Mouse (Mus musculus): Measurements from ENCODE around the gene Adgrg1. TPM values are rescaled to one million over a fixed set of nuclear protein-coding genes. Genes with fewer than 3 reads are reported as not detected.

Adgrg1 gene
- polyA plus RNA-seq, 1 experiment from 2014 or later, result 66.2 TPM

DNA sequence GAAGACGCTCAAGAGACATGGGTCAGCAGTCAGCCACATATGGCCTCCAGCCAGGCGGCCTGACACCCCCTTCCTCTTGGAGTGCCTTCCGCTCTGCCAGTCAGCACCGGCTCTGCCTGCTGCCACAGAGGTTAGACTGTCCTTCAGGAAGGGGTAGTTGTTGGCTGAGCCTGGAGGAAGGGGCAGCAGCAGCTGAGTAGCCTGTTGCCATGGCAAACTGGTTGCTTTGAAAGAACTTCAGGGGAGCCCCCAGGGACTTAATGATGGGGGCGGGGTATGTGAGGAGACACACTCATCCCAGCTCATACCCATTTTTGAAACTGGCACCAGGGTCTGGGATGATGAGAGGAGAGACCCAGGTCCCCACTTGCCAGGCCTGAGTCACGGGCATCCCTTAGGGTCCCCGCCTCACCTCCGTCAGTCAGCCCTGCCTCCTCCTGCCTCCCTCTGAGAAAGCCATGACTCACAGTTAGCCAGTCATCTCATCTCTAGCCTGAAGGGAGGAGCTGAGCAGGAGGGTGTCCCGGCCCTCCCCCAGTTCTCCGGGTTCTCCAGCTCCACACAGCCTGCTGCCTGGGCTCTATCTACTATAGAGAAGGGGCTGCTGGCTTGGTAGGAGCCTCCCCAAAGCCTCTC is 9.4 kb downstream of the Adgrg1 start:
- peak overlapping the region; percentile 51 for H3K9ac ChIP-seq (replicated peaks; ENCODE audit: low read length)
- peak overlapping the region; percentile 9 for H3K4me3 ChIP-seq (ENCODE audit: low read length)
- H3K27me3 ChIP-seq (ENCODE audit: insufficient read depth, low read length), result no peaks in the 10 kb centered on the region
- WGBS, result 12% methylated on average over 10 of the region's 10 CpGs
- peak overlapping the region; percentile 35 for H3K4me2 ChIP-seq (replicated peaks; ENCODE audit: low read depth, low read length)
- H3K27ac ChIP-seq (ENCODE audit: low read length), result peak overlapping the region; percentile 83
- H3K36me3 ChIP-seq (ENCODE audit: insufficient read depth, low read length), result no peaks in the 10 kb centered on the region
- peak; percentile 63 for ATAC-seq (ENCODE audit: low FRiP score, low TSS enrichment)
- H3K9me3 ChIP-seq (ENCODE audit: low read length), result no peaks in the 10 kb centered on the region
- H3K4me1 ChIP-seq (ENCODE audit: insufficient read depth, low read length), result peaks cover 55% of the 10 kb centered on the region

DNA sequence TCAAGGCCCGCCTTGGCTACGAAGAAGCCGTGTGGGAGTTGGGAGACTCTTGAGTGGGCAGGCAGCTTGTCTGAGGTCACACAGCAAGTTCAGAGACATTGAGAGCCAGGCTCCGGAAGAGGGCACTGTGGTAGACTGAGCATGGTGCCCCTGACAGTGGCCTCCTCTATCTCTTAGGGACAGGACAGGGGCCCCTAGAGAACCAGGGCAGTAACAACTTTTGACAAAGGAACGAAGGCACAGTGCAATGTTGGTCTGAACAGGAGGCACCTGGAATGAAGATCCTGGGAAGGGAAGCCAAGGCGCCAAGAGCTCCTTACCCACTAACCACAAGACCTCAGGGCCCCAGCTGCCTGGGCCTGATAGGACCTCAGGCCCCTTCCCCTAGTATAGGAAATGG is 10.5 kb downstream of the Adgrg1 start:
- Histone ChIP-seq H3K4me2 (replicated peaks; ENCODE audit: low read depth, low read length) (peak overlapping the region; percentile 35; the same call in 1 of the 2 replicates), H3K9ac (replicated peaks; ENCODE audit: low read length) (peak overlapping the region; percentile 51; the same call in 1 of the 2 replicates), H3K4me3 (ENCODE audit: low read length) (no peak overlapping the region), H3K4me1 (ENCODE audit: insufficient read depth, low read length) (peaks cover 57% of the 10 kb centered on the region), H3K27me3 (ENCODE audit: insufficient read depth, low read length) (no peaks in the 10 kb centered on the region), H3K36me3 (ENCODE audit: insufficient read depth, low read length) (no peaks in the 10 kb centered on the region), H3K27ac (ENCODE audit: low read length) (no peak overlapping the region), H3K9me3 (ENCODE audit: low read length) (no peaks in the 10 kb centered on the region)
- 64% methylated on average over 6 of the region's 6 CpGs for WGBS
- no peak for ATAC-seq (ENCODE audit: low FRiP score, low TSS enrichment)

GRCm38 (mm10) chr8:94986676-94987075 is 12.1 kb downstream of the Adgrg1 start:
- Histone ChIP-seq H3K4me2 (replicated peaks; ENCODE audit: low read depth, low read length) (no peak overlapping the region), H3K9me3 (ENCODE audit: low read length) (no peaks in the 10 kb centered on the region), H3K36me3 (ENCODE audit: insufficient read depth, low read length) (no peaks in the 10 kb centered on the region), H3K9ac (replicated peaks; ENCODE audit: low read length) (no peak overlapping the region), H3K4me3 (ENCODE audit: low read length) (no peak overlapping the region), H3K4me1 (ENCODE audit: insufficient read depth, low read length) (peaks cover 55% of the 10 kb centered on the region), H3K27me3 (ENCODE audit: insufficient read depth, low read length) (no peaks in the 10 kb centered on the region), H3K27ac (ENCODE audit: low read length) (no peak overlapping the region)
- ATAC-seq (ENCODE audit: low FRiP score, low TSS enrichment), result no peak
- WGBS, result 54% methylated on average over 5 of the region's 5 CpGs

GRCm38 (mm10) chr8:94987553-94987952 is 13.0 kb downstream of the Adgrg1 start:
- Histone ChIP-seq H3K27ac (ENCODE audit: low read length) (no peak overlapping the region), H3K27me3 (ENCODE audit: insufficient read depth, low read length) (no peaks in the 10 kb centered on the region), H3K4me3 (ENCODE audit: low read length) (no peak overlapping the region), H3K4me2 (replicated peaks; ENCODE audit: low read depth, low read length) (no peak overlapping the region), H3K9ac (replicated peaks; ENCODE audit: low read length) (no peak overlapping the region), H3K9me3 (ENCODE audit: low read length) (no peaks in the 10 kb centered on the region), H3K4me1 (ENCODE audit: insufficient read depth, low read length) (peaks cover 56% of the 10 kb centered on the region), H3K36me3 (ENCODE audit: insufficient read depth, low read length) (no peaks in the 10 kb centered on the region)
- ATAC-seq (ENCODE audit: low FRiP score, low TSS enrichment), result no peak
- WGBS, result 76% methylated on average over 7 of the region's 7 CpGs

DNA sequence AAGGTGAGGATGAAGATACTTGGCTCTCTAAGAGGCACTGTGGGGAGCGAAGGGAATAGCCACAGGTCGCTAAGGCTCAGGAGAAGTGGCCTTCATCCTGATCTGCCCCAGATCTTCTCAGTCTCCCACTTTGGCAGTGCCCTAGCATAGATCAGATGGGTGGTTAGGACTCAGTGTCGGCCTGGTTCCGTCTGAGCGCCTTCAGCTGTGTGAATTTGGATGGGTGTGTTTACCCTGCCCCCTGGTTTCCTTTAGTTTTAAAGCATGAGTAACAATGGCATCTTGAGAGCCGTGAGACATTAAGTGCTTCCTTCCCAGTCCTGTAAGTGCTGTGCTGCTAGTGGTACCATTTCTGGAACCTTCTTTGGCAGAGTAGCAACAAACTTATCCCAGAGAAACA is 14.1 kb downstream of the Adgrg1 start:
- ATAC-seq (ENCODE audit: low FRiP score, low TSS enrichment), result no peak
- Histone ChIP-seq H3K4me2 (replicated peaks; ENCODE audit: low read depth, low read length) (no peak overlapping the region), H3K9me3 (ENCODE audit: low read length) (no peaks in the 10 kb centered on the region), H3K27me3 (ENCODE audit: insufficient read depth, low read length) (no peaks in the 10 kb centered on the region), H3K27ac (ENCODE audit: low read length) (no peak overlapping the region), H3K4me1 (ENCODE audit: insufficient read depth, low read length) (peaks cover 55% of the 10 kb centered on the region), H3K36me3 (ENCODE audit: insufficient read depth, low read length) (no peaks in the 10 kb centered on the region), H3K9ac (replicated peaks; ENCODE audit: low read length) (no peak overlapping the region), H3K4me3 (ENCODE audit: low read length) (no peak overlapping the region)
- 59% methylated on average over 6 of the region's 6 CpGs for whole genome bisulfite sequencing

DNA sequence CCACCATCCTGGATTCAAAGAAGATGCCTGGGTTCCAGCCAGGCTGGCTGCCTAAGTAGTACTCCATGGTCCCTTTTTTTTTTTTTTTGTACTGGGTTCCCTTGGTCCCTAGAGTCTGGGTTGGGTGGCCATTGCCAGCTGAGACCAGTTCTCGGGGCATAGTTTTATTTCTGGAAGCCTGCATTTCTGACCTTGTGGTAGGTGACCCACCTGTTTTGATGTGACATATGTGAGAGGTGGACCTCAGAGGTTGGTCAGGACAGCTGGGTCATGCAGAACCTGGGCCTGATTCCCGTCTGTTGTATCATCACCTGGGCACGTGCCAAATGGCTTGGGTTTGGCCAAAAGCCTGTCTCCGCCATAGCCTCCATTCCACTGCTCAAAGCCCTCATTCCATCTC is 15.2 kb downstream of the Adgrg1 start:
- H3K36me3 ChIP-seq (ENCODE audit: insufficient read depth, low read length), result no peaks in the 10 kb centered on the region
- no peaks in the 10 kb centered on the region for H3K27me3 ChIP-seq (ENCODE audit: insufficient read depth, low read length)
- no peak overlapping the region for H3K4me3 ChIP-seq (ENCODE audit: low read length)
- no peak overlapping the region for H3K27ac ChIP-seq (ENCODE audit: low read length)
- H3K9ac ChIP-seq (replicated peaks; ENCODE audit: low read length), result no peak overlapping the region
- H3K9me3 ChIP-seq (ENCODE audit: low read length), result no peaks in the 10 kb centered on the region
- H3K4me1 ChIP-seq (ENCODE audit: insufficient read depth, low read length), result peaks cover 55% of the 10 kb centered on the region
- WGBS, result 85% methylated on average over 4 of the region's 4 CpGs
- no peak overlapping the region for H3K4me2 ChIP-seq (replicated peaks; ENCODE audit: low read depth, low read length)
- no peak for ATAC-seq (ENCODE audit: low FRiP score, low TSS enrichment)

- no peak overlapping the region for H3K4me2 ChIP-seq (replicated peaks; ENCODE audit: low read depth, low read length)
- 71% methylated on average over 11 of the region's 11 CpGs for WGBS
- H3K9ac ChIP-seq (replicated peaks; ENCODE audit: low read length), result no peak overlapping the region
- no peaks in the 10 kb centered on the region for H3K9me3 ChIP-seq (ENCODE audit: low read length)
- no peak overlapping the region for H3K27ac ChIP-seq (ENCODE audit: low read length)
- H3K27me3 ChIP-seq (ENCODE audit: insufficient read depth, low read length), result no peaks in the 10 kb centered on the region
- no peak overlapping the region for H3K4me3 ChIP-seq (ENCODE audit: low read length)
- peaks cover 55% of the 10 kb centered on the region for H3K4me1 ChIP-seq (ENCODE audit: insufficient read depth, low read length)
- ATAC-seq (ENCODE audit: low FRiP score, low TSS enrichment), result no peak
- no peaks in the 10 kb centered on the region for H3K36me3 ChIP-seq (ENCODE audit: insufficient read depth, low read length)
Measured at GRCm38 (mm10) chr8:94990598-94991453, 16.3 kb downstream of the Adgrg1 start.

GRCm38 (mm10) chr8:94991454-94991994 is 17.0 kb downstream of the Adgrg1 start:
- no peaks in the 10 kb centered on the region for H3K27me3 ChIP-seq (ENCODE audit: insufficient read depth, low read length)
- WGBS, result 79% methylated on average over 9 of the region's 9 CpGs

DNA sequence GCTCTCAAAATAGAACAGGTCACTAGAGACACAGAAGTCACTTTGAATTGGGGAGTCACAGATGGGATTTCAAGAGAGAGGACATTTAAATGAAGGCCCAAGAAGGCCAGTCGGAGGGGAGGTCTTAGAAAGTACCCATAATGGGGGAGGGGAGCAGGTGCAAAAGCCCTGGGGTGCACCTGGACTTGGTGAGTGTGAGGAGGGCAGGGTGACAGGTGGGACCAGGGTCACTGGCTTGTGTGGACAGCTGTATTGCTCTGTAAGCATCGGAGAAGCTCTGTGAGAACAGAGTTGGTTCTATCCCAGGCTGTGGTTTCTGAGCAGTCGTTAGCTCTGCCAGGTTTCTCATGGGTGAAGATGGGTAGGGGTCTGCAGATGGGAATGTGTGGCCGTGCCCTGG is 17.5 kb downstream of the Adgrg1 start:
- Histone ChIP-seq H3K4me3 (ENCODE audit: low read length) (no peak overlapping the region), H3K4me1 (ENCODE audit: insufficient read depth, low read length) (peaks cover 51% of the 10 kb centered on the region), H3K36me3 (ENCODE audit: insufficient read depth, low read length) (no peaks in the 10 kb centered on the region), H3K27ac (ENCODE audit: low read length) (peak overlapping the region; percentile 22; the same call in 1 of the 2 replicates), H3K9me3 (ENCODE audit: low read length) (no peaks in the 10 kb centered on the region), H3K27me3 (ENCODE audit: insufficient read depth, low read length) (no peaks in the 10 kb centered on the region), H3K9ac (replicated peaks; ENCODE audit: low read length) (no peak overlapping the region), H3K4me2 (replicated peaks; ENCODE audit: low read depth, low read length) (no peak overlapping the region)
- WGBS, result 83% methylated on average over 4 of the region's 4 CpGs
- no peak for ATAC-seq (ENCODE audit: low FRiP score, low TSS enrichment)

More at GRCm38 (mm10) chr8:94991454-94991994, 17.0 kb downstream of the Adgrg1 start:
- Histone ChIP-seq H3K4me3 (ENCODE audit: low read length) (no peak overlapping the region), H3K27ac (ENCODE audit: low read length) (no peak overlapping the region), H3K4me1 (ENCODE audit: insufficient read depth, low read length) (peaks cover 55% of the 10 kb centered on the region), H3K36me3 (ENCODE audit: insufficient read depth, low read length) (no peaks in the 10 kb centered on the region), H3K9ac (replicated peaks; ENCODE audit: low read length) (no peak overlapping the region), H3K9me3 (ENCODE audit: low read length) (no peaks in the 10 kb centered on the region), H3K4me2 (replicated peaks; ENCODE audit: low read depth, low read length) (no peak overlapping the region)
- no peak for ATAC-seq (ENCODE audit: low FRiP score, low TSS enrichment)
